Mouse (Mus musculus): ENCODE data around the gene Syt16.

DNA sequence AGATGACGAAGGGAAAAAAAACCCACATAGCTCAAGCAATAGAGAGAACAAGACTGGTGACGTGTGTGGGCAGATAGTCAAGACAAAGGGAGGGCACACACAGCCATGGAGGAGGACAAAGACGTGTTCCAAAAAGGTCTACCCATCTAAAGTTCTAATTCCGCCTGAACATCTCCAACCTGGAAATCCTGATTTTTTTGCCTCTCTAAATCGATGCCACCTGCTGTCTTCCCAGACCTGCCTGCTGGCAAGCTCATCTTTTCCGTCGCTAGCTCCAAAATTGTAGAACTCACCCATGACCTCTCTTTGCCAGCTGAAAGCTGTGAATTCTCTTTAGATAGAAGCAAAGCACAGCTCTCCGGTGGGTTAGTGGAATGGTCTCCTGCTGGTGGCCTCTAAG lies 238.7 kb downstream of the Syt16 start:
- no peak for TF ChIP-seq POLR2A (IDR thresholded peaks at IDR 0.05; ENCODE audit: low read depth, low read length)
- no peak for TF ChIP-seq NELFE (IDR thresholded peaks at IDR 0.05; ENCODE audit: low read depth, low read length)
- TF ChIP-seq MAFK (IDR thresholded peaks at IDR 0.05; ENCODE audit: insufficient replicate concordance, low read length): no peak
- no peak for TF ChIP-seq RAD21 (IDR thresholded peaks at IDR 0.05; ENCODE audit: low read depth, low read length)
- TF ChIP-seq JUN (IDR thresholded peaks at IDR 0.05; ENCODE audit: insufficient read depth, low read depth, low read length): no peak
- TF ChIP-seq POLR2AphosphoS2 (IDR thresholded peaks at IDR 0.05; ENCODE audit: low read depth, low read length): no peak
- TF ChIP-seq GABPA (IDR thresholded peaks at IDR 0.05; ENCODE audit: insufficient replicate concordance, low read depth, low read length): no peak
- TF ChIP-seq SIN3A (IDR thresholded peaks at IDR 0.05; ENCODE audit: low read length): no peak
